Mouse (Mus musculus) fat pad, adult 2 months (tissue): Measurements from ENCODE around the gene Pdpk1.

Source experiments
- DNase-seq: peaks from one replicate; pipeline ENCODE4 v3.0.0-alpha.2; 2011; ENCODE audit warnings: low read depth, low spot score; ENCODE audit errors: extremely low read depth

Gene Pdpk1

GRCm38 (mm10) chr17:24150824-24151223, at the start of gene Pdpk1:
Gene Pdpk1, minus strand, starts transcription at chr17:24150924.
- no peak for DNase-seq

- DNase-seq, result no peak
Measured at GRCm38 (mm10) chr17:24199741-24200140, 49.0 kb upstream of the Pdpk1 start.

DNA sequence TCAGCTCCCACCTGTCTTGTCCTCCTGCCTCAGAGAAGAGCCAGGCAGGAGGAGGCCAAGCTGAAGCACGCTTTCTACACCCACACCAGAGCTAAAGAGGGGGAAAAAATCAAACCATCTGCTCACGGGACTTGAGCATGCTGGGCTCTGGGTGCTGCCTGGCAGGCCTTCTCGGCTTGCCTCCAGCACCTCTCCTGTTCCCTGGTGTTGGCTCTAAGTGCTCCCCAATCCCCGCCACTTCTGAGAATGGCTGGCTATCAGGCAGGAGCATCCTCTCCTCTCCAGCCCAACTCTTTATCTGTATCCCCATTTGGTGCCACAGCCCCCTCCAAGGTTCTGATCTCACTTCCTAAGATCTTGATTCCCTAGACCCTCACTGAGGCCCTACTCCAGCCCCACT, 48.5 kb upstream of the Pdpk1 start:
- DNase-seq, result no peak

DNA sequence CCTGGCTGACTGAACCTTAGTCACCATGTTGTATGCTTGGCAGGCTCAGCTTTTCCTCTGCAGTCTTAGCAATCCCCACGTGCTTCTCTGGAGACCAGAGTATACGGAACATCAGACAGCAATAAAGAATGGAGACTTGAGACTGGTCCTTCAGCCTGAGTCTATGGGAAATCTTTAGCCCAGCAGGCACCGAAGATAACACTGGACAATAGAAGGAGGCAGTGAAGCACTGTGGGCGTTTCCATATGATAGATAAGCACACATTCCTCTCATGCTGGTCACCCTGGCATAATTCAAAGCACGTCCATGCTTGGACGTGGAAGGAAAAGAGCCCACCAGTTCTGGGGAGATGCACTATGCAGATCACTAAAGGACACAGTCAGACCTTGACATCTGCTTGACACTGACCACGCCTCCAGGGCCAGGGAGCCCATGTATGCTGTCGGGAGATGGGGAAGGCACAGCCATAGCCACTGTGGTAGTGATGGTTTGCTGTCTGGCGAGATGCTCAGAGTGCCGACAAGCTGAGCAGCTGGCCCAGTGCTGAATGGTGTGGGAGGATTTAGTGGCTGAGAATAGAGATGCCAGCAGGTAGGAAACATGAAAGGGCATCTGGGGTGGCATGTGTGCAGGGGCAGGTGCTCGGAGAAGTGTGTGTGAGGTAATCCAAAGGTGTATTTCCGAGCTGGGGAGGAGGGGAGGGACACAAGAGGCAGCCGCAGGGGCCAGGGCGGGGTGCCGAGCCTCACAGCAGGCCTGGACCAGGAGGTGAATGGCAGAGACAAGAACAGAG, 46.5 kb upstream of the Pdpk1 start:
- no peak for DNase-seq

DNA sequence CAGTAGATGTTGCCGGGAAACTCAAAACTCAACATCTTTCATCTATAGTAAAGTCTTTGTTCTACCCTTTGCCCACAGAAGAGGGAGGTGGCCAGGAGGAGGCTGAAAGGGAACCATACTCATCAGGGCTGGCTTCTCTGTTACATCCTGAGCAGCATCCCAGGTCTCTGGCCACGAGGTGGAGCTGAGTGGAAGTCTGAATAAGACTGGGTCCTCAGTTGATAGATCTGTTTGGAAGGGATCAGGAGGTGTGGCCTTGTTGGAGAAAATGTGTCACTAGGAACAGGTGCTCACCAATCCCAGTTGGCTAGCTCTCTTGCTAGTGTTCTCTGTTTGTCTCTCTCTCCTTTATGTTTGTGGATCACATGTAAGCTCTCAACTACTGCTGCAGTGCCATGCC, 44.6 kb upstream of the Pdpk1 start:
- DNase-seq, result no peak

- no peak for DNase-seq
Measured at GRCm38 (mm10) chr17:24193769-24194168, 43.0 kb upstream of the Pdpk1 start.

GRCm38 (mm10) chr17:24193268-24193667, 42.5 kb upstream of the Pdpk1 start:
- no peak for DNase-seq

- DNase-seq, result no peak
Measured at GRCm38 (mm10) chr17:24192848-24193247, 42.1 kb upstream of the Pdpk1 start.

DNA sequence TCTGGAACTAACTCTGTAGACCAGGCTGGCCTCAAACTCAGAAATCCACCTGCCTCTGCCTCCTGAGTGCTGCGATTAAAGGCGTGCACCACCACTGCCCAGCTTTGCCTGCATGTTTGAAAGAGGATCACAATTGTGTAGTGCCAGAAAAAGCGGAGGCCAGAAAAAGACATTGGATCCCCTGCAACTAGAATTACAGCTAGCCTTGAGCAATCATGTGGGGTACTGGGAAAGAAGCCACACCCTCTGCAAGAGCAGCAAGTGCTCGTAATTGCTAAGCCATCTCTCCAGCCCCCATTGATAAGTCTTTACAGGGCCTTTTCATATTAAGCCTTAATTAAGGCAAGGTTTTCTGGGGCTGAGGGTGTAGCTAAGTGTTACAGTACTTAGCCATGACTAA, 40.8 kb upstream of the Pdpk1 start:
- DNase-seq, result no peak

GRCm38 (mm10) chr17:24190934-24191333, 40.2 kb upstream of the Pdpk1 start:
- DNase-seq, result no peak

GRCm38 (mm10) chr17:24174259-24174658, 23.5 kb upstream of the Pdpk1 start:
- DNase-seq, result no peak

- DNase-seq, result no peak
Measured at GRCm38 (mm10) chr17:24173423-24173822, 22.7 kb upstream of the Pdpk1 start.

DNA sequence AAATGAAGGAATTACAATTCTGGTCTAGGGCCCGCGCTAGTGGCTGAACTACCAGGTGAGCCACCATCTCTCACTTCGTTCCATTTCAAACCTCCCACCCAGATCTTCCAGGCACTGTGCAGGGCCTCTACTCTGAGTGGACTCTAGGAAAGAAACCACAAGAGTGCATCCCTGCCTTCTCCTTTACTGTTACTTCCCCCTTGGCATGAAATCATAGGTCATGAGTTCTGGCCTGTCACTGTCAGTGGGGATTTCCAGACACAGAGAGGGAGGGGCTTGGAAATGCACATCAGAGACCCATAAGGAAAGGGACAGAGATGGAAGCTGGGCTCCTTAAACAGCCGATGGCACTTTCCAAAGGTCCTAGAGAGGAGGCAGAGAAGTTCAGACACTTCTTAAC, 21.0 kb upstream of the Pdpk1 start:
- DNase-seq, result no peak

GRCm38 (mm10) chr17:24170729-24171128, 20.0 kb upstream of the Pdpk1 start:
- DNase-seq, result no peak

DNA sequence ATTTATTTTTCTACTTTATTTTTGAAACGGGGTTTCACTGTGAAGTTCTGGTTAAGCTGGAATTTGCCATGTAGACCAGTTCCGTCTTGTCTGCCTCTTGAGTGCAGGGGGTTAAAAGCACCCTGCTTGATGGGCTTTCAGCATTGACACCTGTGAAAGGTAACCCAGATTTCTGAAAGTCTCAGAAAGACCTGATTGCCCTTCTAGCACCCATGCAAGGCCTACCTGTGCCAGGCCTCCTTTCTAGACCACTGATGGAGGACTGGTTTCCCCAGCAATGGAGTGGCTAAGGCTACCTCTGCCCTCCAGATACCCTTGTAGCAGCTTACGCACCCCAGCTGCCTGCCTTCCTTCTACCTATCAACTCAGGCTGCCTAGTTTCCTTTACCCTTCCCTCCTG, 19.4 kb upstream of the Pdpk1 start:
- no peak for DNase-seq

- DNase-seq, result no peak
Measured at GRCm38 (mm10) chr17:24169317-24170065, 18.8 kb upstream of the Pdpk1 start, which contains the start of gene Atp6v0c. Gene Atp6v0c, minus strand, starts transcription at chr17:24169702.

- peak; percentile 34 for DNase-seq
Measured at GRCm38 (mm10) chr17:24168590-24169277, 18.0 kb upstream of the Pdpk1 start.

GRCm38 (mm10) chr17:24167891-24168505, 17.3 kb upstream of the Pdpk1 start:
- no peak for DNase-seq

- no peak for DNase-seq
Measured at GRCm38 (mm10) chr17:24167120-24167519, 16.4 kb upstream of the Pdpk1 start.

GRCm38 (mm10) chr17:24164566-24165259, 14.0 kb upstream of the Pdpk1 start:
- no peak for DNase-seq
